Mouse (Mus musculus): ENCODE data around the gene Batf2. TPM values are rescaled to one million over a fixed set of nuclear protein-coding genes. Genes with fewer than 3 reads are reported as not detected.

Gene Batf2
- polyA plus RNA-seq (2014; fragmentation: Nextera tagmentation; extraction: Ambion mirVana), result 0.18 and 0.28 TPM in 2 replicates

- H3K4me3 ChIP-seq (ENCODE audit: low read depth, low read length), result peak within 1 kb of the TSS; percentile 74
- DNase-seq, result peak; percentile 99
- under 1% methylated on average over 67 of the region's 68 CpGs for WGBS
- TF ChIP-seq CTCF (IDR thresholded peaks at IDR 0.05; ENCODE audit: low read depth), result peak; percentile 92
- no peaks in the 10 kb centered on the region for H3K27me3 ChIP-seq (ENCODE audit: insufficient read depth, low read length)
- H3K9me3 ChIP-seq (ENCODE audit: low read depth, low read length), result no peaks in the 10 kb centered on the region
- peak within 1 kb of the TSS; percentile 97 for H3K27ac ChIP-seq (ENCODE audit: low read depth)
- ATAC-seq (ENCODE audit: insufficient read depth), result peak; percentile 93
- peak within 1 kb of the TSS; percentile 83 for H3K9ac ChIP-seq
- peak within 1 kb of the TSS; percentile 82 for H3K4me2 ChIP-seq
- H3K4me1 ChIP-seq (ENCODE audit: insufficient read depth), result peaks cover 7% of the 10 kb centered on the region; the same call in 1 of the 2 replicates
- peaks cover 17% of the 10 kb centered on the region; the same call in 1 of the 2 replicates for H3K36me3 ChIP-seq (ENCODE audit: insufficient read depth)
Observed at GRCm38 (mm10) chr19:6140678-6141393, at the start of gene Batf2. Gene Batf2, plus strand, starts transcription at chr19:6140983.

GRCm38 (mm10) chr19:6094119-6094518, 46.7 kb upstream of the Batf2 start, which contains the start of gene AC131692.1:
Gene AC131692.1, plus strand, starts transcription at chr19:6094419.
- H3K4me2 ChIP-seq, result no peak within 1 kb of the TSS
- no peak within 1 kb of the TSS for H3K4me3 ChIP-seq (ENCODE audit: low read depth, low read length)
- no peak for TF ChIP-seq CTCF (IDR thresholded peaks at IDR 0.05; ENCODE audit: low read depth)
- no peak within 1 kb of the TSS; the same call in 1 of the 2 replicates for H3K9ac ChIP-seq
- no peak within 1 kb of the TSS for H3K27ac ChIP-seq (ENCODE audit: low read depth)
- no peaks in the 10 kb centered on the region for H3K9me3 ChIP-seq (ENCODE audit: low read depth, low read length)
- H3K27me3 ChIP-seq (ENCODE audit: insufficient read depth, low read length), result no peaks in the 10 kb centered on the region
- WGBS, result 85% methylated on average over 7 of the region's 7 CpGs
- no peaks in the 10 kb centered on the region for H3K4me1 ChIP-seq (ENCODE audit: insufficient read depth)
- DNase-seq (no peak), ATAC-seq (ENCODE audit: insufficient read depth) (no peak)
- H3K36me3 ChIP-seq (ENCODE audit: insufficient read depth), result peaks cover 70% of the 10 kb centered on the region

- WGBS, result 69% methylated on average over 3 of the region's 3 CpGs
- Histone ChIP-seq H3K27ac (ENCODE audit: low read depth) (no peak overlapping the region), H3K9me3 (ENCODE audit: low read depth, low read length) (no peaks in the 10 kb centered on the region), H3K27me3 (ENCODE audit: insufficient read depth, low read length) (no peaks in the 10 kb centered on the region), H3K4me3 (ENCODE audit: low read depth, low read length) (no peak overlapping the region), H3K36me3 (ENCODE audit: insufficient read depth) (peaks cover 34% of the 10 kb centered on the region), H3K9ac (no peak overlapping the region), H3K4me1 (ENCODE audit: insufficient read depth) (no peaks in the 10 kb centered on the region), H3K4me2 (no peak overlapping the region)
- TF ChIP-seq CTCF (IDR thresholded peaks at IDR 0.05; ENCODE audit: low read depth), result no peak
- no peak for ATAC-seq (ENCODE audit: insufficient read depth)
- DNase-seq, result no peak
Observed at GRCm38 (mm10) chr19:6097847-6098246, 42.9 kb upstream of the Batf2 start.

DNA sequence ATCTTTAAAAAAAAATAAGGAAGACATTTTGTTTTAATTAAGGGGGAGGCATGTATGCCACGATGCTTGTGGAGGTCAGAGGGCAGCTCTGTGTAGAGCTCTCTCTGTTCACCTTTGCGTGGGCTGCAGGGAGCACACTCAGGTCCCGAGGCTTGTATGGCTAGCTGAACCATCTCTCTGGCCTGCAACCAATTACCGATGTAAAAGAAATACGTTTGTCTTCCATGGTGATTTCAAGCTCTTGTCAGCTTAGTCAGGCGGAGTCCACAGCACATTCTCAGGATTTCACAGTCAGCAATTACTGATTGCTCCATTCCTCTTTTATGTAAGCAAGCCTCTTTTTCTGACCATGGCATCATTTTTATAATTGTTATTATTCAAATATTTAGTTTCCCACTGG, 39.6 kb upstream of the Batf2 start:
- DNase-seq (no peak), ATAC-seq (ENCODE audit: insufficient read depth) (no peak)
- 0 out of 2 replicates have a peak, but pooled peaks cover 10% of the 10 kb centered on the region for H3K36me3 ChIP-seq (ENCODE audit: insufficient read depth)
- no peaks in the 10 kb centered on the region for H3K27me3 ChIP-seq (ENCODE audit: insufficient read depth, low read length)
- TF ChIP-seq CTCF (IDR thresholded peaks at IDR 0.05; ENCODE audit: low read depth), result no peak
- WGBS, result 51% methylated on average over 6 of the region's 6 CpGs
- no peaks in the 10 kb centered on the region for H3K4me1 ChIP-seq (ENCODE audit: insufficient read depth)
- no peak overlapping the region for H3K9ac ChIP-seq
- H3K9me3 ChIP-seq (ENCODE audit: low read depth, low read length), result no peaks in the 10 kb centered on the region
- H3K4me3 ChIP-seq (ENCODE audit: low read depth, low read length), result no peak overlapping the region
- no peak overlapping the region for H3K27ac ChIP-seq (ENCODE audit: low read depth)
- H3K4me2 ChIP-seq, result no peak overlapping the region

DNA sequence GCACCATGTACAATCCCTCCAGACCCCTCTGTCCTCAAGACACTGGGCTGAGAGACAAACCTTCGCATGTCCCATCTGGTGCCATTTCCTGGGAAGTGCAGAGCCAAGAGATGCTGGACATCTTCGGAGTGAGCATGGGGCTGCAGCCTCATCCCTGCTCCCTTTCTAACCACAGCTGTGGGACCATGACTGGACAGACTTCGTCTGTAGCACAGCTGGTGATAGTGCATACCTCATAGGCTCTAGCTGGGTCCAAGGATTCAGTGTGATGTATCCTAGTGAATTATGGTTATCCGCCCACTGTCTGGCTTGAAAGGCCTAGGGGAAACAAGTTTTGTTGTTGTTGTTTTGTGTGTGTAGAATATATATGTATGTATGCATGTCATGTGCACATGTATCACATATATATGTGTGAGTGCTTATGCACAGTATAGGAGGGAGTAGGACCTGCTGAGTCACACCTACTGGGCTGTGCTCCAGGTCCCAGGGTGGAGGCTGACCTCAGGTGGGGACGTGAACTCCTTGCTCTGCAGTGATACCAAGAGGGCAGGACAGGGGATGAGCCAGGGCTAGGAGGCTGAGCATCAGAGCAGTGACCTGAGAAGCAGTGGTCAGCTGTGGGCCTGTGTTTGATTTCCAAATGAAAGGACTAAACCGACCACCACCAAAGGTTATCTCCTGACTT, 38.5 kb upstream of the Batf2 start:
- TF ChIP-seq CTCF (IDR thresholded peaks at IDR 0.05; ENCODE audit: low read depth), result no peak
- no peaks in the 10 kb centered on the region for H3K27me3 ChIP-seq (ENCODE audit: insufficient read depth, low read length)
- H3K4me3 ChIP-seq (ENCODE audit: low read depth, low read length), result no peak overlapping the region
- no peak overlapping the region for H3K27ac ChIP-seq (ENCODE audit: low read depth)
- H3K4me2 ChIP-seq, result no peak overlapping the region
- DNase-seq, result no peak
- no peak for ATAC-seq (ENCODE audit: insufficient read depth)
- 0 out of 2 replicates have a peak, but pooled peaks cover 10% of the 10 kb centered on the region for H3K36me3 ChIP-seq (ENCODE audit: insufficient read depth)
- no peaks in the 10 kb centered on the region for H3K9me3 ChIP-seq (ENCODE audit: low read depth, low read length)
- H3K4me1 ChIP-seq (ENCODE audit: insufficient read depth), result no peaks in the 10 kb centered on the region
- 74% methylated on average over 6 of the region's 6 CpGs for WGBS
- H3K9ac ChIP-seq, result no peak overlapping the region

DNA sequence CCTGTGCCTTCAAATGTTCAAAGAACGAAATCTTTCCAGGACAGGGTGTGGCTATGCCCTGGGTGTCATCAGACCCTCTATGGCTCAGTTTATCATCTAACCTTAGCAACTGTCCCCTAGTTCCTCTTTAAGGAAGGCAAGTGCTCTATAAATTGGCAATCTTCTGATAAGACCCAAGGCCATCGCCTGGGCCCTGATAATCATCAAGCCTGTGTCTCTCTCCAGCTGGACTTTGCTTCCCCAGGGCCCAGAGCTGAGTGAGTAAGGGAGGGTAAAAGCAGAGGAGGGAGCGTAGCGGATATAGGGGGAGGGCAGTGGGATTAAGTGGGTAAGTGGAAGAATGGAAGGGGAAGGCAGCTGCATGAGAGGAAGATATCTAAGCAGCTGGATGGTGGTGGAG, 36.3 kb upstream of the Batf2 start:
- no peak overlapping the region for H3K27ac ChIP-seq (ENCODE audit: low read depth)
- DNase-seq, result no peak
- H3K4me2 ChIP-seq, result no peak overlapping the region
- H3K4me3 ChIP-seq (ENCODE audit: low read depth, low read length), result no peak overlapping the region
- 69% methylated on average over 4 of the region's 4 CpGs for WGBS
- no peak for ATAC-seq (ENCODE audit: insufficient read depth)
- H3K9me3 ChIP-seq (ENCODE audit: low read depth, low read length), result no peaks in the 10 kb centered on the region
- H3K36me3 ChIP-seq (ENCODE audit: insufficient read depth), result no peaks in the 10 kb centered on the region
- no peaks in the 10 kb centered on the region for H3K4me1 ChIP-seq (ENCODE audit: insufficient read depth)
- no peaks in the 10 kb centered on the region for H3K27me3 ChIP-seq (ENCODE audit: insufficient read depth, low read length)
- H3K9ac ChIP-seq, result no peak overlapping the region; the same call in 1 of the 2 replicates
- TF ChIP-seq CTCF (IDR thresholded peaks at IDR 0.05; ENCODE audit: low read depth), result no peak

GRCm38 (mm10) chr19:6105586-6105985, 35.2 kb upstream of the Batf2 start, which contains the start of gene Naaladl1:
Gene Naaladl1, plus strand, starts transcription at chr19:6105782.
- H3K36me3 ChIP-seq (ENCODE audit: insufficient read depth), result no peaks in the 10 kb centered on the region
- no peaks in the 10 kb centered on the region for H3K27me3 ChIP-seq (ENCODE audit: insufficient read depth, low read length)
- 81% methylated on average over 7 of the region's 7 CpGs for WGBS
- H3K4me2 ChIP-seq, result no peak within 1 kb of the TSS
- no peak within 1 kb of the TSS; the same call in 1 of the 2 replicates for H3K9ac ChIP-seq
- no peak within 1 kb of the TSS for H3K4me3 ChIP-seq (ENCODE audit: low read depth, low read length)
- DNase-seq (no peak), ATAC-seq (ENCODE audit: insufficient read depth) (no peak)
- no peak within 1 kb of the TSS for H3K27ac ChIP-seq (ENCODE audit: low read depth)
- no peaks in the 10 kb centered on the region for H3K4me1 ChIP-seq (ENCODE audit: insufficient read depth)
- no peak for TF ChIP-seq CTCF (IDR thresholded peaks at IDR 0.05; ENCODE audit: low read depth)
- no peaks in the 10 kb centered on the region for H3K9me3 ChIP-seq (ENCODE audit: low read depth, low read length)

Measured in lung, embryonic 14.5 days (tissue).